Mouse (Mus musculus) right cerebral cortex, postnatal 14 days (tissue): Measurements from ENCODE around the gene Crip1.

ENCODE experiments used
- DNase-seq: peaks from one replicate; pipeline ENCODE4 v3.0.0; 2022

The Crip1 gene

GRCm38 (mm10) chr12:113146112-113147057 is at the start of gene Crip1:
TSS of gene Crip1 (plus strand) at chr12:113146316.
- peak; percentile 82 for DNase-seq

DNA sequence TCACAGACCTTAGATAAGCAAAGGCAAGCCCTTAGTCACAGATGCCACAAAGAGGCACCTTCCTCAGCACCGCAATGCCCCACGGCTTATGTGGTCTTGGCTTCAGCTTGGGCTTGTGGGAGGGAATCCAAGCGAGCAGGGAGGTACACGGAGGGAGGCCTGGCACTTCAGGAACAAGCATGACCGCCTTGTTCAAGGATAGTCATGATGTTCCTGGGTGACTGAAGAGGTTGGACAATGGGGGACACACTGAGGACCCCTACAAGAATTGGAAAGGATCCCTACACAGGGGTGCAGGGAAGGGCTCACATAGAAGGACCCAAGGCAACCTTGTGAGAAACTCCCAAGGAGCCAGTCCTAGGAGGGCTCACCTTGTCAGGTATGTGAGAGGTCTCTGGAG is 49.1 kb upstream of the Crip1 start:
- DNase-seq, result no peak

- peak; percentile 55 for DNase-seq
Observed at GRCm38 (mm10) chr12:113097749-113098281, 48.3 kb upstream of the Crip1 start, which contains the start of gene Mta1. TSS of gene Mta1 (plus strand) at chr12:113098278.

GRCm38 (mm10) chr12:113098530-113099151 is 47.5 kb upstream of the Crip1 start:
- no peak for DNase-seq

GRCm38 (mm10) chr12:113099470-113100237 is 46.5 kb upstream of the Crip1 start:
- DNase-seq, result no peak

GRCm38 (mm10) chr12:113100448-113101076 is 45.6 kb upstream of the Crip1 start:
- DNase-seq, result no peak

DNA sequence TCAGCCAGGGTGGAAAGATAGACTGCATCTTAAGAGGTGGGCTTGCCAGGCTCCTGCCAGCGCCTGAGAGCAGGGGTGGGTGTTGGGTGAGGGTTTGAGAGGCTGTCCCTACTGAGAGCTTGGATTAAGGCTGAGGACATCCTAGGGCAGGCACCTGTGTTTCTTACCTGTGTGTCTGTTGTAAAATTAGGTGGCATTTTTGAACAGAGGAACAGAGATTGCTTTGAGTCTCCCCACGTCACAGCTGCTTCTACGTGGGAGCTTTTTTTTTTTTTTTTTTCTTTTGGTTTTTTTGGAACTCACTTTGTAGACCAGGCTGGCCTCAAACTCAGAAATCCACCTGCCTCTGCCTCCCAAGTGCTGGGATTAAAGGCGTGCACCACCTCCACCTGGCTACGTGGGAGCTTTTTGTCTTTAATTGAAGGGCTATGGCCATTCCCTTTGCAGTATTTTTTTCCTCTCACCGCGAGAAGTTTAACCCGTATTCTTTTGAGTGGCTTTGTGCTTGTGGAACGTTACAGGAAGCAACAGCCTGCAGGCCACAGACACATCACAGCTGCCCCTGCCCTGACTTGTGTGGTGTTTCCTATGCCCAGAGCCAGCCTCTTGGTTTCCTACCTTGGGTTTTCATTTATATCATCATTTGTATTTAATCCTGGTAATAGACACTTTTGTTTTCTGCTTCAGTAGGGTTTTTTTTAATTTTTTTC is 44.7 kb upstream of the Crip1 start:
- no peak for DNase-seq

DNA sequence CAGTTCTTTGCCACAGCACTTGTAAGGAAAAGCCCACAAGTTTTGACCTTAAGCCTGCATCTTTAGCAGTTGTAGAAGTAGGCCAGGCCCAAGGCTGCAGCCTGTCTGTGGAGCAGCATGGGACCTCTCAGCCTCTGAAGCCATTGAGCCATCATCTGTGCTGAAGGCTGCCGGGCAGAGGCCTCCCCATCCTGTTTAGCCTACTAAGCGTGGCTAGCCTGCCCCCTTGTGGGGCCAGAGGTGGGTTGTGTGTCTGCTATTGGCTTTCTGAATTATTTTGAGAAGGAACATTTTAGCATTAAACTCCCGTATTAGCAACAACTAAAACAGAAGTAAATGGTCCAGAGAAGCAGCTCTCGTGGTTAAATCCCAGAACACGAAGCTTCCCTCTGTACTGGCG is 43.7 kb upstream of the Crip1 start:
- DNase-seq, result peak; percentile 59

DNA sequence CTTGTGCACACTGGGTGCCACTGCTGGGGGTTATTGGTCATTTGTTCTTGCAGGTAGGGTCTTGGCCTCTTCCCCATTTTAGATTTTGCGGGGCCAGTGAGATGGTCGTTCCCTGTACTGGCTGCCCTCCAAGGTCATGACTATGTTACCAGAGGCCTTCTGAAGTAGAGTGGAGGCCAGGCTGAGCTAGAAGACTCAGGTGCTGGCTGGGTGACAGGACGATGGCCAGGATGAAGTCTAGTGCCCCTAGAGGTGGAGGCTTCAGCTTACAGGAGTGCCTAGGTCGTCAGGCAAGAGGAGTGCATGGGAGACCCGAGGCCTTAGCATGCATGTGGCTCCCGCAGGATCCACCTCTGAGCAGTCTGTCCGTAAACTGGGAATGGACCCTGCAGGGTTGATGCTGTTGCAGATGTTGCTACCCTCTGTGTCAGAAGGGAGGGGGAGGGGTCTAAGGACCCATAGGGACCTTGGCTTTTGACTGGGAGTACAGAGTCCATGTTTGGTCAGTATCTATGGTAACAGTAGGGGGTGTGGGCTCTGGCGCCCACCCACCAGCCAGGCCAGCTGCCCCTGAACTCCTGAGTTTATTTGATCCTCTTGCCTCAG is 42.2 kb upstream of the Crip1 start:
- peak; percentile 22 for DNase-seq

DNA sequence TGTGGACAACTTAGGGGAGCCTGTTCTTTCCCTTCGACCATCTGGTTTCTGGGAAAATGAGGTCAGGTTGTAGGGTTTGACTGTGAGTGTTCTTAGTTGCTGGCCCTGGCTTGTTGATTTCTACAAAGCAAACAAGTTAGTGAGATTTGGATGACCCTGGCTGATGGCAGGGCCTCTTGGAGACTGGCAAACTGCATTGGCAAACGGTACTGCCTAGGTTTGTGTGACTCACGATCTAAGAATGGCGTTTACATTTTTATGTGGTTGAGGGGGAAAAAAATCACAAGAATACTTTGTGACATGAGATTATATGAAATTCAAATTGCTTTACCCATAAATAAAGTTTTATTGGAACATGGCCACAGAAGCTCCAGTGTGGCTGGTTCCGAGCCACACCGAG is 39.7 kb upstream of the Crip1 start:
- DNase-seq, result no peak

- DNase-seq, result no peak
Observed at GRCm38 (mm10) chr12:113107431-113108124, 38.5 kb upstream of the Crip1 start.

DNA sequence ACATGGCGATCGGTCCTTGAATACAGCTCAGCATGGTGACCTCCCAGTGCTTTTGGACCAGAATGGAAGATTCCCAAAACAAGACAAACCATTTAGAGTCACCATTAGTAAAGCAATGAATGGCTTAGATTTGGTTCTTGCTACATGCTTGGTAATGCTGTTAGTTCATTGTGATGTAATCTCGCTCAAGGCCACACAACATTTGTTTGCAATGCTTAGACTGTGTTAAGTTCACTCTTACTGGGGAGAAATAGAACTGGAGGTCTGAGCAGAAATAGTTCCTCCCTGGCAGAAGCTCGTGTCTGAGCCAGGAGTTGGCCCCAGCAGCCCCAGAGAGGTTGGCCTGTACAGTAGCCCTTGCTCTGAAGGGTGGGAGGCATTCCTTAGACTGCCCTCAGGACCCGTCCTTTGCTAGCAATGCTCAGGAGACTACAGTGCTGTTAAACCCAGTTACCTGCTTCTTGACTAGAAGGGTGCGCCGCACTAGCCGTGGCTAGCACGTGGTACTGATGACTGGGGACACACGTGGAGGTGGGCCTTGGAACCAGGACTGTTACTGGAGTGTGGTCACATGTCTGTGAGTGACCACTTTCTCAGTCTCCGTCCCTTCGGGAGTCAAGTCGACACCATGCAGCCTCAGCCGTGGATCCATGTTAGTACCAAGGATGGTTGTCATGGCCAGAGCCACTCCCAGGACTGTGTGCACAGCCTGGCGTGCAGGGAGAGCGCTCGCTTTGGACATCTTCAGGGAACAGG is 37.4 kb upstream of the Crip1 start:
- no peak for DNase-seq

DNA sequence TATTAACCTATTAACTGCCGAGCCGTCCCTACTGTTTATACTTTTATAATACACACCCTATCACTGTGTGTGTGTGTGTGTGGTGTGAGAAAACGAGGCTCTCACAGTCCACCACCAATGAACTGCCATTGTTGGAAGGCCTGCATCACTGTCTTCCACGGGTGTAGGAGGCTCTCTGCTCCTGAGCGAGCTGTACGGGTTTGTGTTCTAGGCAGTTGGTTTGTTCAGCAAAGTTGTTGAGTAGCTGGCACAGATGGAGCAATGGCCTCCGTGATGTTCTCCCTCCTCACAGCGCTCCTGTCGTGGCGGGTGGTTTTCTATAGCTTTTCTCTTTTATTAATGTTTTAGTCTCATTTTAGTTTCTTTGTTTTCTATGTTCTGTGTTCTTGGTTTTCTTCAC is 36.3 kb upstream of the Crip1 start:
- no peak for DNase-seq

GRCm38 (mm10) chr12:113114141-113114540 is 32.0 kb upstream of the Crip1 start:
- DNase-seq, result no peak

DNA sequence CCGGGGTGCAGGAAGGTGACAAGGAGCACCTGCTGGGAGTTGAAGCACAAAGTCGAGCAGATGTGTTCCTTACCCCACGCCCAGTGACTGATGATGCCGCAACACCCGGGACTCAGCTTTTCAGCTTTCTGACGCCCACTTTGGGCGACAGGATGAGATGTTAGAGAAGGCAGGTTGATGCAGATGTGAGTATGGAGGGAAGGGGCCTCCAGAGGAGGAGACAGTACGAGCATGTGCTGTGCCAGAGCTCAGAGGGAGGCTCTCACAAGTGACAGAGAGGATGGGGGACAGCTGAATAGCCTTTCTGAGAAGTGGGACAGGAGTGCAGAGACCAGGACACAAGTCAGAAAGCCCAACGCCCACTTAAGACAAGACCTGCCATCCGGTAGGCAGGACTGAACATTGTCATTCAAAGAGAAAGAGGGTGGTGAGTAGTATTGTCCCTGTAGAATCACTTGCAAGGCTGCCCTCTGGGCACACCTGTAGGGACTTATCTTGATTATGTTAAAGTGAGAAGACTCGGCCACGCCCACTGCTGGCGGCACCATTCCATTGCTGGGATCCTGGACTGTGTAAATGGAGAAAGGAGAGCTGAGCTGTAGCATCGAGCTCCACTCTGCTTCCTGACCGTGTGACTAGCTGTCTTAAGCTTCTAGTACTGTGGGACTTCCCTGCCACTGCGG is 31.1 kb upstream of the Crip1 start:
- no peak for DNase-seq

- DNase-seq, result peak; percentile 81
Observed at GRCm38 (mm10) chr12:113119516-113120410, 26.4 kb upstream of the Crip1 start.

DNA sequence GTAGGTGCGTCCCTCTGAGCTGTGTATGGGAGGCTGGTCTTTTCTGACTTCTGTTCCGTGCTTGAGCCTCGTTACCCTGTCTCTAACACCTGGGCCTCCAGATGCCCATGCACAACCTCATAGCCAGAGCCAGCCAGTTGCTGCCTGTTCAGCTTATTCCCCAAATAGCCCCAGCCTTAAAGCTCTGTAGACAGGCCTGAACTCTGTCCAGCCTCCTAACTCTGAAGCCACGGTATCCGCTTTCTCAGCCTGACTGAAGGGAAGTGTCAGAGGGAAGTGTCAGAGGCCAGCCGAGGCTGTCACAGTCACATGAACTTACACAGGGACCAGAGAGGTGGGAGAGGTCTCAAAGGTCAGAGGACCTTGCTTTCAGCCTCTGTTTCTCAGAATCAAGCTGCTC is 21.4 kb upstream of the Crip1 start:
- DNase-seq, result no peak

GRCm38 (mm10) chr12:113130732-113131131 is 15.4 kb upstream of the Crip1 start:
- no peak for DNase-seq
